Mouse (Mus musculus): ENCODE results near the gene Tmem213. TPM values are rescaled to one million over a fixed set of nuclear protein-coding genes. Genes with fewer than 3 reads are reported as not detected.

Gene Tmem213
- polyA plus RNA-seq, 1 experiment from 2014 or later, result not detected

DNA sequence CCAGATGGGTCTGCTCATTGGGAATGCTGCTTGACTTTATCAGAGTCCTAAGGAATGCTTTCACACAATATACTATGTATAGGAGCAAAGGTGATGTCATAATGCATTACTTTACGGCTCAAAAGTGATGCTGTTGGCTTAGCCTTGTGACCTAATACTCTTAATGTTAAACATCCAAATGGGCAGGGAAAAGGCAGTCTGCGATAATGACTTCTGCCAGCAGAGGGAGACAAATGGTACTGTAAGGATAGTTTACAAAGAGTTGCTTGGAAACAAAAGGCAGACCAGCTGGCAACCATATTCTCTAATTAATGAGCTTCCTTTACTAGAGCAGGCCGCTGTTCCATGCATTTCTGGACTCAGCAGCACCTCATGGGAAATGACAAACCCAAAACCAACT, 51.0 kb downstream of the Tmem213 start:
- no peak overlapping the region for H3K9ac ChIP-seq
- peaks cover 39% of the 10 kb centered on the region for H3K36me3 ChIP-seq (replicated peaks; ENCODE audit: control insufficient read depth, insufficient read depth)
- H3K27ac ChIP-seq, result peak overlapping the region; percentile 45
- no peaks in the 10 kb centered on the region for H3K27me3 ChIP-seq (ENCODE audit: control insufficient read depth, insufficient read depth, low read length)
- no peak overlapping the region for H3K4me2 ChIP-seq (replicated peaks)
- H3K9me3 ChIP-seq (ENCODE audit: control insufficient read depth, low read length), result no peaks in the 10 kb centered on the region
- 14% methylated on average over 3 of the region's 3 CpGs for WGBS
- peaks cover 26% of the 10 kb centered on the region; the same call in 1 of the 2 replicates for H3K4me1 ChIP-seq (replicated peaks; ENCODE audit: control insufficient read depth, insufficient read depth, low read length)
- H3K4me3 ChIP-seq (replicated peaks; ENCODE audit: low read length), result no peak overlapping the region
- DNase-seq (ENCODE audit: low spot score) (peak; percentile 97), ATAC-seq (ENCODE audit: low FRiP score) (0 out of 2 replicates have a peak, but pooled peaks have one; percentile 63)

DNA sequence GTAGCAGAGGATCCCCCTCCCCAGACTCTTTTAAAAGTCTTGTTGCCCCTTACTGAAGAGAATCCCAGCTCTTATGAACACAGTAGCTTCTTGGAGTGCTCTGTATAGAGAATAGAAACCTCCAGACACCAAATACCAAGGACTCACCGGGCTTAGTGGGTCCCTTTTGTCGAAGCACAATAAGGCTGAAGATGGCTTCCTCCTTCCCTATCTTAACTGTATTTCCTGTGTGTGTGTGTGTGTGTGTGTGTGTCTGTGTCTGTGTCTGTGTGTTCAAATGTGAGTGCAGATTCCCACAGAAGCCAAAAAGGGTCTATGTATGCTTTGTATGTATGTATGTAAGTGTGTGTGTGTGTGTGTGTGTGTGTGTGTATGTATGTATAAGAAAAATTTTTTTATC, 51.5 kb downstream of the Tmem213 start:
- H3K9ac ChIP-seq, result no peak overlapping the region
- 62% methylated on average over 2 of the region's 2 CpGs for WGBS
- no peak overlapping the region for H3K4me3 ChIP-seq (replicated peaks; ENCODE audit: low read length)
- ATAC-seq (ENCODE audit: low FRiP score), result no peak
- H3K27ac ChIP-seq, result peak overlapping the region; percentile 45
- no peaks in the 10 kb centered on the region for H3K27me3 ChIP-seq (ENCODE audit: control insufficient read depth, insufficient read depth, low read length)
- H3K4me2 ChIP-seq (replicated peaks), result no peak overlapping the region
- H3K4me1 ChIP-seq (replicated peaks; ENCODE audit: control insufficient read depth, insufficient read depth, low read length), result peaks cover 26% of the 10 kb centered on the region; the same call in 1 of the 2 replicates
- peaks cover 39% of the 10 kb centered on the region for H3K36me3 ChIP-seq (replicated peaks; ENCODE audit: control insufficient read depth, insufficient read depth)
- H3K9me3 ChIP-seq (ENCODE audit: control insufficient read depth, low read length), result no peaks in the 10 kb centered on the region
- no peak for DNase-seq (ENCODE audit: low spot score)

DNA sequence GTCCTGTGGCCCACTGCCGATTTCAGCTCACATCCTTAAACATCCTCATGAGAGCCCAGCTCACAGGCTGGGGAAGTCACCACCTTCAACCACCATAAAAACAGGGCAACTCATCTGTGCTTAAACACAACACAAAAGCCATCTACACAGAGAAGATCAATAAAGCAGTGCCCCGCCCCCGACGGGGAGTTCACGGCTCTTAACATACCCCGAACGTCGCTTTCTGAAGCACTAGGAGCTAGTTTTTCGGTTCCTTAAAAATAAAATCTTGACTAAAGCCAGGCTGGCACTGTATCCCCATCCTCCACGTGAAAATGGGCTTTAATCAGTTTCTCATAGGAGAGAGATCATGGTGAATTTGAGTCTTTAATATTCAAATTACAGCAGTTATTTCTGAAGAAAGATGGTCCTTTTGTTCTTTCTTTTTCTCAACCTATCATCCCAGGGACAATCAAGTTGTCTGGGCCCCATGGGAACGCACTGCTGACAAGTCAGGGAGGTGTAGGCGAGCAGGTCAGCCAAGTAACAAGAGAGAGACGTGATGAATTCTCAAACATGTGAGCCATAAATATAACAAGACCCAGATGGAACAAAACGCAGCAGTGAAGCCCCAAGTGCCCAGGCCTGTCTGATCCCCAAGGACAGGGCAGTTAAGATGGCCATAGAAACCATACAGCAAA, 53.9 kb downstream of the Tmem213 start:
- no peak overlapping the region for H3K9ac ChIP-seq
- H3K36me3 ChIP-seq (replicated peaks; ENCODE audit: control insufficient read depth, insufficient read depth), result peaks cover 35% of the 10 kb centered on the region
- H3K27me3 ChIP-seq (ENCODE audit: control insufficient read depth, insufficient read depth, low read length), result no peaks in the 10 kb centered on the region
- no peaks in the 10 kb centered on the region for H3K9me3 ChIP-seq (ENCODE audit: control insufficient read depth, low read length)
- H3K4me3 ChIP-seq (replicated peaks; ENCODE audit: low read length), result no peak overlapping the region
- ATAC-seq (ENCODE audit: low FRiP score) (no peak), DNase-seq (ENCODE audit: low spot score) (no peak)
- H3K27ac ChIP-seq, result peak overlapping the region; percentile 16; the same call in 1 of the 2 replicates
- WGBS, result 29% methylated on average over 14 of the region's 14 CpGs
- H3K4me2 ChIP-seq (replicated peaks), result no peak overlapping the region
- H3K4me1 ChIP-seq (replicated peaks; ENCODE audit: control insufficient read depth, insufficient read depth, low read length), result peaks cover 25% of the 10 kb centered on the region; the same call in 1 of the 2 replicates

DNA sequence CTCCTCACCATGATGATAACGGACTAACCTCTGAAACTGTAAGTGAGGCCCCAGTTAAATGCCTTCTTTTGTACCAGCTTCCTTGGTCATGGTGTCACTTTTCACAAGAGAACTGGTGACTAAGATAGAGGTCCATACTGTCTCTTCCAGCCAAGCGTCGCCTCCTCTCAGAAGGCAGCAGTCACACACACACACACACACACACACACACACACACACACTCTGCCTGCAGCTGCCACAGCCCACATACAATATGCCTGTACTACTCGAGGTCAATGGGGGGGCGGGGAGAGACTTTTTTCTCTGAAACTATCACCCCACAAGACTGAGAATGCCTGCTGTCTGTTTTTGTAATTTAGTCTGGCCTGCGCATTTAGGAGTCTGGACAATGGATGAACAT, 55.6 kb downstream of the Tmem213 start:
- Histone ChIP-seq H3K36me3 (replicated peaks; ENCODE audit: control insufficient read depth, insufficient read depth) (peaks cover 49% of the 10 kb centered on the region), H3K4me2 (replicated peaks) (no peak overlapping the region), H3K27me3 (ENCODE audit: control insufficient read depth, insufficient read depth, low read length) (no peaks in the 10 kb centered on the region), H3K4me3 (replicated peaks; ENCODE audit: low read length) (no peak overlapping the region), H3K9me3 (ENCODE audit: control insufficient read depth, low read length) (no peaks in the 10 kb centered on the region), H3K27ac (no peak overlapping the region), H3K9ac (no peak overlapping the region), H3K4me1 (replicated peaks; ENCODE audit: control insufficient read depth, insufficient read depth, low read length) (peaks cover 16% of the 10 kb centered on the region; the same call in 1 of the 2 replicates)
- no peak for ATAC-seq (ENCODE audit: low FRiP score)
- WGBS, result 84% methylated on average over 6 of the region's 6 CpGs
- no peak for DNase-seq (ENCODE audit: low spot score)

DNA sequence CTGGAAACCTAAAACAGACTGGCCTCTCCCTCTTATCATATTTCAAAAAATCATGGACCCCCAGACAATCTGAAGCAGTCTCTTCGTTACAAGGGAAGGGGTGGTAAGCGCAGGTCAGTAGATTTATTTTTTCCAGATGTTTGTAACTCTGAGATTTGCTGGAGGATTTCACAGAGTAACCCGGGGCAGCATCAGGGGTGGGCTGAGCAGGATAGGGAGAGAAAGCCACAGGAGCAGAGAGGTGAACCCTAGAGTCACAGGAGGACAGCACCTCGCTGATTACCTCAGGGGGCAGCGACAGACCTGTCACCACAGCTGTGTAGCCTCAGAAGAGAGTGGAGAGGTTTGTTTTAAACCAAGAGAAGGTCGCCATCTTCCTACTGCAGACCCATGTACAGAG, 56.3 kb downstream of the Tmem213 start:
- 86% methylated on average over 6 of the region's 6 CpGs for WGBS
- no peaks in the 10 kb centered on the region for H3K27me3 ChIP-seq (ENCODE audit: control insufficient read depth, insufficient read depth, low read length)
- peaks cover 16% of the 10 kb centered on the region; the same call in 1 of the 2 replicates for H3K4me1 ChIP-seq (replicated peaks; ENCODE audit: control insufficient read depth, insufficient read depth, low read length)
- H3K36me3 ChIP-seq (replicated peaks; ENCODE audit: control insufficient read depth, insufficient read depth), result peaks cover 55% of the 10 kb centered on the region
- H3K4me2 ChIP-seq (replicated peaks), result no peak overlapping the region
- H3K9me3 ChIP-seq (ENCODE audit: control insufficient read depth, low read length), result no peaks in the 10 kb centered on the region
- DNase-seq (ENCODE audit: low spot score) (no peak), ATAC-seq (ENCODE audit: low FRiP score) (no peak)
- no peak overlapping the region for H3K9ac ChIP-seq
- H3K4me3 ChIP-seq (replicated peaks; ENCODE audit: low read length), result no peak overlapping the region
- no peak overlapping the region for H3K27ac ChIP-seq

Other genes starting within 250 kb of the Tmem213 start
- gene Trim24, start 238.4 kb upstream of the Tmem213 start, polyA plus RNA-seq (2014; fragmentation: Nextera tagmentation; extraction: Ambion mirVana), result 32.0 and 32.6 TPM in 2 replicates
- 0.81 and 1.6 TPM in 2 replicates for gene Svopl, start 62.3 kb upstream of the Tmem213 start, polyA plus RNA-seq (2014; fragmentation: Nextera tagmentation; extraction: Ambion mirVana)
- 0.09 and 0.26 TPM in 2 replicates for gene Atp6v0a4, start 15.3 kb downstream of the Tmem213 start, polyA plus RNA-seq (2014; fragmentation: Nextera tagmentation; extraction: Ambion mirVana)
- gene D630045J12Rik, start 144.8 kb downstream of the Tmem213 start, polyA plus RNA-seq (2014; fragmentation: Nextera tagmentation; extraction: Ambion mirVana), result 18.8 and 19.0 TPM in 2 replicates
- 8.9 and 9.3 TPM in 2 replicates for gene Zc3hav1l, start 190.0 kb downstream of the Tmem213 start, polyA plus RNA-seq (2014; fragmentation: Nextera tagmentation; extraction: Ambion mirVana)
- 0.98 and 1.5 TPM in 2 replicates for gene Zc3hav1, start 245.3 kb downstream of the Tmem213 start, polyA plus RNA-seq (2014; fragmentation: Nextera tagmentation; extraction: Ambion mirVana)